Mouse (Mus musculus) small intestine, adult 2 months (tissue): ENCODE measurements around the gene Mapk6. TPM values are rescaled to one million over a fixed set of nuclear protein-coding genes. Genes with fewer than 3 reads are reported as not detected.
A peak's percentile ranks its signal among the peaks of the same experiment; 100 is the strongest.

Experiments used
- H3K27ac ChIP-seq: fragments of 200-500 bp; 2 replicates; pipeline ENCODE4 v1.5.1; 2012; ENCODE audit warnings: low read depth, low read length, control low read depth, inconsistent platforms; ENCODE audit not compliant: insufficient read depth
- H3K27me3 ChIP-seq: fragments of 200-500 bp; 2 replicates; pipeline ENCODE4 v1.6.1; 2012; ENCODE audit warnings: mild to moderate bottlenecking, moderate library complexity, low read length, inconsistent platforms; ENCODE audit not compliant: control insufficient read depth, insufficient read depth
- H3K36me3 ChIP-seq: fragments of 200-500 bp; 2 replicates; pipeline ENCODE4 v1.6.1; 2012; ENCODE audit warnings: mild to moderate bottlenecking, low read length, control low read depth, inconsistent platforms; ENCODE audit not compliant: control insufficient read depth, insufficient read depth
- H3K4me1 ChIP-seq: fragments of 200-500 bp; 2 replicates; pipeline ENCODE4 v1.6.1; 2012; ENCODE audit warnings: low read length, inconsistent platforms, mixed read lengths; ENCODE audit not compliant: control insufficient read depth, insufficient read depth, insufficient read length
- H3K4me3 ChIP-seq: fragments of 200-500 bp; 2 replicates; pipeline ENCODE4 v1.5.1; 2012; ENCODE audit warnings: low read depth, mild to moderate bottlenecking, control low read depth, inconsistent platforms, low read length, moderate library complexity
- CTCF ChIP-seq: fragments of 200-500 bp; IDR thresholded peaks from 2 replicates; pipeline ENCODE4 v1.5.1; 2012; ENCODE audit warnings: low read depth, mild to moderate bottlenecking, control low read depth, inconsistent platforms, low read length, moderate library complexity, mixed read lengths; ENCODE audit not compliant: insufficient replicate concordance, insufficient read length; ENCODE audit errors: extremely low read depth
- POLR2A ChIP-seq: fragments of 200-500 bp; IDR thresholded peaks from 2 replicates; pipeline ENCODE4 v1.6.1; 2012; ENCODE audit warnings: low read depth, mild to moderate bottlenecking, control low read depth, inconsistent platforms, low read length, moderate library complexity
- WGBS: fragments of 180-500 bp; shearing (Covaris S2); methylation state at CpG from one replicate; pipeline ENCODE4 v1.1.7; 2018; 5-methylcytosine and 5-hydroxymethylcytosine counted together
- polyA plus RNA-seq: library from polyadenylated mRNA; depleted of rRNA; stranded (reverse); fragments of >200 nt; gene quantifications from 2 replicates; pipeline ENCODE4 v1.2.3, GENCODE M21; 2012

The Mapk6 gene
- polyA plus RNA-seq, 1 experiment, result 28.9 TPM

GRCm38 (mm10) chr9:75347458-75347857 is 62.3 kb downstream of the Mapk6 start, which contains the start of gene Bcl2l10:
Gene Bcl2l10, plus strand, starts transcription at chr9:75347758.
- no peaks in the 10 kb centered on the region; the same call in 1 of the 2 replicates for H3K36me3 ChIP-seq
- H3K4me1 ChIP-seq, result no peaks in the 10 kb centered on the region
- H3K4me3 ChIP-seq, result no peak within 1 kb of the TSS
- TF ChIP-seq CTCF, result no peak
- TF ChIP-seq POLR2A, result no peak
- 93% methylated on average over 5 of the region's 5 CpGs for WGBS
- no peak within 1 kb of the TSS for H3K27ac ChIP-seq
- no peaks in the 10 kb centered on the region for H3K27me3 ChIP-seq

DNA sequence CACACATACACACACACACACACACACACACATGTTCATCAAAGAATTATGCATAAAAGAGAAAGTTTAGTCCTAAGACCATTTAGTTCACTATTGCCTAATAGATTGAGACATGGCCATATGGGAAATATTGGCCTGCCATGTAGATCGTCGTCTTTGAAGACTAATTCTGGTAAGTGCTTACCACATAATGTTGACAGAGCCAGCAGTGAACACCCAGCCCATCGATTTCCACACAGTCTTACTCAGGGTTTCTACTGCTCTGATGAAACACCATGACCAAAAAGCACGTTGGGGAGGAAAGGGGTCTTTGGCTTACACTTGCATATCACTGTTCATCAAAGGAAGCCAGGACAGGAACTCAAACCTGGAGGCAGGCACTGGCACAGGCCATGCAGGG is 67.4 kb downstream of the Mapk6 start:
- Histone ChIP-seq H3K4me1 (no peaks in the 10 kb centered on the region), H3K27me3 (no peaks in the 10 kb centered on the region), H3K36me3 (peaks cover 3% of the 10 kb centered on the region; the same call in 1 of the 2 replicates), H3K27ac (no peak overlapping the region), H3K4me3 (no peak overlapping the region)
- no peak for TF ChIP-seq CTCF
- TF ChIP-seq POLR2A, result no peak
- 76% methylated on average over 4 of the region's 4 CpGs for WGBS

DNA sequence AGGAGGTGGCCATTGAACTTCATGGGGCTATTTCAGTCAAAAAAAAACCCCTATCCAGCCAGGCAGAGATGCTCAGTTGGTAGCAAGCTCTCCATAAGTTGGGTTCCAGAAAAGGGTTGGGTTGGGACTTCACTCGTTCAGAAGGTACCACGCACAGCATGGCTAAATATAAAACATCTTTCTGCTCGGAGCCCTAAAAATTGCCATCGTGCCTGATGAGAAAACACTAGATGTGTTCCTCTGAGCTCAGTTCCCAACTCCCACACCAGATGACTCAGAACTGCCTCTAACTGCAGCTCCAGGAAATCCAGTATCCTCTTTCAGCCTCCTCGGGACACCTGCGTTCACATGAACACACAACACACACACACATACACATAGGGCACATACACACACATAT is 71.8 kb downstream of the Mapk6 start:
- H3K27me3 ChIP-seq, result no peaks in the 10 kb centered on the region
- H3K36me3 ChIP-seq, result peaks cover 9% of the 10 kb centered on the region
- H3K27ac ChIP-seq, result no peak overlapping the region
- no peak overlapping the region for H3K4me3 ChIP-seq
- TF ChIP-seq CTCF (no peak), POLR2A (no peak)
- no peaks in the 10 kb centered on the region for H3K4me1 ChIP-seq
- 93% methylated on average over 6 of the region's 6 CpGs for WGBS

DNA sequence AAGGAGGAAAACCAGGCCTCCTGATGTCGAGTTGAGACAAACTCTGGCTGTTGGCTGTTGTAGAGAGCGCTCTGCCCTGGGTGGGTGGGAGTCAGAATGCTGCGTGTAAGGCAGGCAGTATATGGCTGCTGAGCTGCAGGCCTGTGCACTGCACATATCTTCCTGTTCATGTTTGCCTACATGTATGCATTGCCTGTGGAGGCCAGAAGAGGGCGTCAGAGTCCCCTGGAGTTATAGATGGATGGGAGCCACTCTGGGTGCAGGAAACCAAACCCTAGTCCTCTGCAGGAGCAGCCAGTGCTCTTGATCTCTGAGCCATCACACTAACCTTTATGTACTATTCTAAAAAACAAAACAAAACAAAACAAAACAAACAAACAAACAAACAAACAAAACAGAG is 75.4 kb downstream of the Mapk6 start:
- WGBS, result 77% methylated on average over 4 of the region's 4 CpGs

GRCm38 (mm10) chr9:75330821-75331220 is 79.0 kb downstream of the Mapk6 start:
- Histone ChIP-seq H3K27ac (no peak overlapping the region), H3K36me3 (peaks cover 5% of the 10 kb centered on the region), H3K4me1 (no peaks in the 10 kb centered on the region), H3K4me3 (no peak overlapping the region), H3K27me3 (no peaks in the 10 kb centered on the region)
- no peak for TF ChIP-seq POLR2A
- no peak for TF ChIP-seq CTCF
- WGBS, result 96% methylated on average over 8 of the region's 8 CpGs

More for the DNA sequence above, 75.4 kb downstream of the Mapk6 start:
- no peak for TF ChIP-seq POLR2A
- Histone ChIP-seq H3K4me3 (no peak overlapping the region), H3K27ac (no peak overlapping the region), H3K27me3 (no peaks in the 10 kb centered on the region), H3K4me1 (no peaks in the 10 kb centered on the region), H3K36me3 (peaks cover 9% of the 10 kb centered on the region)

- TF ChIP-seq CTCF, result no peak
- TF ChIP-seq POLR2A, result no peak
- 94% methylated on average over 3 of the region's 3 CpGs for WGBS
- no peaks in the 10 kb centered on the region for H3K27me3 ChIP-seq
- H3K36me3 ChIP-seq, result no peaks in the 10 kb centered on the region
- no peaks in the 10 kb centered on the region for H3K4me1 ChIP-seq
- H3K4me3 ChIP-seq, result no peak overlapping the region
- H3K27ac ChIP-seq, result no peak overlapping the region
Observed at GRCm38 (mm10) chr9:75328047-75328446, 81.8 kb downstream of the Mapk6 start.

GRCm38 (mm10) chr9:75322099-75322885 is 87.5 kb downstream of the Mapk6 start:
- Histone ChIP-seq H3K27me3 (no peaks in the 10 kb centered on the region), H3K27ac (0 out of 2 replicates have a peak overlapping the region, but pooled peaks have one; percentile 11), H3K36me3 (no peaks in the 10 kb centered on the region), H3K4me3 (no peak overlapping the region), H3K4me1 (peaks cover 10% of the 10 kb centered on the region)
- 46% methylated on average over 13 of the region's 13 CpGs for WGBS
- TF ChIP-seq POLR2A, result no peak
- peak; percentile 38; the same call in 1 of the 2 replicates for TF ChIP-seq CTCF
